Mouse (Mus musculus): Measurements from ENCODE around the gene Tm4sf4.

DNA sequence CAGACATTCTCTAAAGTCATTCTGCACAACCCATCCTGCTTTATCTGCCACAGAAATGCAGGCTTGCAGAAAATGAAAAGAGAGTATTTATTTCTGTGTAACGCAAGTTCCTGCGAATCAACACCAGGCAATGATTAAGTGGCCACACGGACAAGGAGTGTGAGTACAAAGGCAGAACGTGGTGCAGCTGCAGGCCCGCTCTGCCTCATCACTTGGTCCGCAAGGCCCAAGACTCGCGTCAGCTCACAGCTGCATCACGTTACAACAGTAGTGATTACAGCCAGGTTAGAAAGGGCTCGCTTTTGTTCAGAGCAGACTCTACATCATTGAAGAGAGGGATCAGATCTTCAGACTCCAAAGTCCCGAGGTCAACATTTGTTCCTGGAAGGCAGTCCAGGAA, 33.5 kb downstream of the Tm4sf4 start:
- no peak for TF ChIP-seq ZC3H11A (IDR thresholded peaks at IDR 0.05; ENCODE audit: borderline replicate concordance, low read depth, low read length)
- no peak for TF ChIP-seq HCFC1 (IDR thresholded peaks at IDR 0.05; ENCODE audit: borderline replicate concordance, insufficient read depth, low read length)
- TF ChIP-seq CHD2 (IDR thresholded peaks at IDR 0.05; ENCODE audit: low read depth, low read length) = no peak
- TF ChIP-seq ZNF384 (IDR thresholded peaks at IDR 0.05; ENCODE audit: low read depth, low read length) = no peak
